Mouse (Mus musculus): ENCODE results near the gene Chrm2.

The Chrm2 gene

DNA sequence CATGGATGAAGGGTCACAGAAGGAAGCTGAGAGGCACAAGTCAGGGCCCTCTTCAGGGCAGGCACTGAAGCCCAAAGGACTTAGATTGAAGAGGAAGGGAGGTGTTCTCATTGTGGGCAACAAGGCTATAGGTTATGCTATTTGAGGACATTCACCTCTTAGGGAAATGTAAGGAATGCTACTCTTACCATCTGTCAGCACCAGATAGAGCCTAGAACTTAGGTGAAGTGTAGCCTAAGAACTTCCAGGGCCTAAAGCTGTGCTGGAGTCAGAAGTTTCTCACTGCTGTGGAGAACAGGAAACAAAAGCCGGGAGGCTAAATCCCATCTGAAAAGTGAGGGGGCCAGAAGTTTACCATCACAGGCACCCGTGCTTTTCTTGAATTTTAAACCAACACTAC, 120.6 kb downstream of the Chrm2 start:
- in situ Hi-C loops (cut with MboI; ENCODE audit: unreplicated experiment in 2 of 2) = no loop called here

DNA sequence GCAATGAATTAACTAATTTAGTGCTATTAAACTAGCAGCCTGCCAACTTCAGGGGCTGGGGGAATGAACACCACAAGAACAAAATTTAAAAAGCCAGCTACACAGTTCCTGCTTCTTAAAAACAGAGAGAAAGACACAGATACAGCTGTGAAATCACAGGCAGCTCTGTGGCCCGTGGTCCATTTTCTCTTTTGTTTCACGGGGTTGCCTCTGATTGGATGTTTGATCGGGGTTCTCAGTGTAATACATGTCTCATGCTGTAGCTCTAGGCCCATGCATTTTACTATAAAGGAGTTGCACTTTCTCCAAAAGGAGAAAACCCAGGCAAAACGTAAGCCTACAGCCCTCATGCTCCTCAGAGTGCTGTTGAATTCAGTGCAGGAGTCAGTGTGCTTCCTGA, 128.6 kb downstream of the Chrm2 start:
- in situ Hi-C loops (cut with MboI; ENCODE audit: unreplicated experiment in 2 of 2) = no loop called here

DNA sequence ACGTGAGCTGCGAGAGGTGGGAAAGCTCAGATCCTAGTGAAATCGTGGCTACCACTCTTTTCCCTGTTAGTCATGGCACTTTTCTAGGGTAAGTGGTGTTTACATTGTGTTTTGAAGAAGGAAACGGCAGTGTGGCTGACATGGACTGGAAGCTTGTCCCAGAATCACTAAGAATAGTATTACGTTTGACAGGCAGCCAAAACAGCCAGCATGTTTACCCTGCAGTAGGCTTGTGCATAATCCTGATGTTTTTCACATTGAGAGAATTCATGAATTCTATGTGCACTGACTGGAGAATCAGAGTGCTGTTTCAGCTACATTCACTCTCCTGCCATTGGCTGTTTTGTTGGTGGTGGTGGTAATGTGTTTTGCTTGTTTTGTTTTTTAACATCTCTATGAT, 129.4 kb downstream of the Chrm2 start:
- in situ Hi-C loops (cut with MboI; ENCODE audit: unreplicated experiment in 2 of 2) = no loop called here

DNA sequence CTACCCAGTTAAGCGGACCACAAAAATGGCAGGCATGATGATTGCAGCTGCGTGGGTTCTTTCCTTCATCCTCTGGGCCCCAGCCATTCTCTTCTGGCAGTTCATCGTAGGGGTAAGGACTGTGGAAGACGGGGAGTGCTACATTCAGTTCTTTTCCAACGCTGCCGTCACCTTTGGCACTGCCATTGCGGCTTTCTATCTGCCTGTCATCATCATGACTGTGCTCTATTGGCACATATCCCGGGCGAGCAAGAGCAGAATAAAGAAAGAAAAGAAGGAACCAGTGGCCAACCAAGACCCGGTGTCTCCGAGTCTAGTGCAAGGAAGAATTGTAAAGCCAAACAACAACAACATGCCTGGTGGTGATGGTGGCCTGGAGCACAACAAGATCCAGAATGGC, 135.7 kb downstream of the Chrm2 start:
- in situ Hi-C loops (cut with MboI; ENCODE audit: unreplicated experiment in 2 of 2) = no loop called here

DNA sequence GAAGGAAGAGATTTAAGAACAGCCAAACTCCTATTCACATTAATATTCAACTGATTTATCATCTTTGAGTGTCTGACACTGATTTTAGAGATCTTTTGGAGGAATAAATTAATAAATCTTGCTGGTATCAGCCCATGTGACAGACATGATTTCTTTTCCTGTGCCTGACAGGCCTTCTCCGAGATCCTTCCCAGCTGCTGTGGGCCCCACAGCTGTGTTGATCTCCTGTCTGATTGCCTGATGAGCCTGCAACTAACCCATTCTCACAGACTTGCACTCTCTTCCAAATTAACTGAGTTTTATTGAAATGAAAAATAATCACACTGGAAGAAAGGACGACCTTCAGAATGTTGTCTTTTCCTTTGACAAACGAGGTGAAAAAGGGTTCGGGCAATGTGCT, 140.6 kb downstream of the Chrm2 start:
- in situ Hi-C loops (cut with MboI; ENCODE audit: unreplicated experiment in 2 of 2) = no loop called here

DNA sequence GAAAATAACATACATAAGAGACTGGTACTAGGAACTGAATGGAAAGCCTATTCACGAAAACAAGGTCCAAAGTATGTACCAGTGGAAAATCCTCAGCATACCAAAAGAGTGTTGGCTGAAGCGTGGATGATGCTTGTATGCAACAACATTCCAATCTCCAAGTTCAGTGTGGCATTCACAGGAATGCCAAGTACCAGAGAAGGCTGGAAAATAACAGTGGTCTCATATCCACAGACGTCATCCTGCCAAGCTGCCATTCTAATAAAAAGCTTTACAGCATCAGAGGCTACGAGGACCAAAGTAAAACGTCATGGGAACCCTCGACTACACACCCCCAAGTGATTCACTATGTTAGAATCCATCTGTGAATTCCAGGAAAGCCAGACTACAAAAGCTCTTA, 153.4 kb downstream of the Chrm2 start:
- in situ Hi-C loops (cut with MboI; ENCODE audit: unreplicated experiment in 2 of 2) = no loop called here

DNA sequence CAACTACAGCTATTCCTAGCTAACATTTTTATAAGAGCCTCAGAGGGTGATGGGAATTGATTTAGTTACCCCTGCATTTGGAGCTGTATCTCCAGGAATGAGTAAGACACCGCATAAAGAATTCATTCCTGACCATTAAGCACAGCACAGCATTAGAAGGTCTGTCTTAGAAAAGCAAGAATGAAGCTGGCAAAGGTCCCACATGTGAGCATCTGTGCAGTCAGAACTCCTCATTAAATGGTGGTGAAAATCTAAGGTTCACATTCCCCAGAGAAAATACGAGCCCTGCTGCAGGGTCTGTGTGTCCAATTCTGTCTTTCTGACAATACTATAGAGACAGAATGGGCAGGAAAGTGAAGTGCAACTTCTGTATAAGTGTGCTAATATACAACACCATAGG, 179.0 kb downstream of the Chrm2 start:
- in situ Hi-C loops (cut with MboI; ENCODE audit: unreplicated experiment in 2 of 2) = no loop called here

Measured in v-Abl transformed pro-B cells (cell line).